Mouse (Mus musculus) brain, embryonic 14.5 days (tissue): Measurements from ENCODE around the gene Ctc1. TPM values are rescaled to one million over a fixed set of nuclear protein-coding genes. Genes with fewer than 3 reads are reported as not detected.
"Not testable (repeated sequence)": the region's sequence is repeated elsewhere in the genome, so short reads cannot be mapped to it uniquely, and the experiment has no call there.

Experiments used
- DNase-seq: peaks from one replicate; pipeline ENCODE4 v3.0.0-alpha.2; 2011; ENCODE audit warnings: low read depth
- CTCF ChIP-seq: fragments of 200-500 bp; IDR thresholded peaks from 2 replicates; pipeline ENCODE4 v1.5.1; 2012; ENCODE audit warnings: inconsistent platforms, mild to moderate bottlenecking, moderate library complexity, borderline replicate concordance; ENCODE audit not compliant: insufficient read depth, insufficient read length; ENCODE audit errors: extremely low read depth
- POLR2A ChIP-seq: fragments of 200-500 bp; IDR thresholded peaks from 2 replicates; pipeline ENCODE4 v1.6.1; 2012; ENCODE audit warnings: mild to moderate bottlenecking, inconsistent platforms, borderline replicate concordance; ENCODE audit not compliant: poor library complexity, insufficient read depth, insufficient read length, severe bottlenecking; ENCODE audit errors: extremely low read depth
- polyA plus RNA-seq: library from polyadenylated mRNA; depleted of rRNA; stranded (reverse); fragments of >200 nt; gene quantifications from 2 replicates; pipeline ENCODE4 v1.2.3, GENCODE M21; 2012

Ctc1 gene
- polyA plus RNA-seq, 1 experiment, result 115 TPM

- no peak for DNase-seq
- TF ChIP-seq POLR2A (no peak), CTCF (no peak)
Observed at GRCm38 (mm10) chr11:69010400-69011323, 5.0 kb upstream of the Ctc1 start.

- not testable (repeated sequence) for DNase-seq
Observed at GRCm38 (mm10) chr11:69011445-69011844, 4.3 kb upstream of the Ctc1 start.

- peak; percentile 98 for DNase-seq
- peak; percentile 66; the same call in 1 of the 2 replicates for TF ChIP-seq POLR2A
- TF ChIP-seq CTCF, result no peak
Observed at GRCm38 (mm10) chr11:69012071-69012601, 3.6 kb upstream of the Ctc1 start.

- DNase-seq, result no peak
- no peak for TF ChIP-seq CTCF
- no peak for TF ChIP-seq POLR2A
Observed at GRCm38 (mm10) chr11:69016755-69017154, 1.0 kb downstream of the Ctc1 start.

GRCm38 (mm10) chr11:69020691-69021090, 5.0 kb downstream of the Ctc1 start:
- TF ChIP-seq CTCF (no peak), POLR2A (no peak)
- DNase-seq, result no peak

- DNase-seq, result no peak
Observed at GRCm38 (mm10) chr11:69026562-69026961, 10.9 kb downstream of the Ctc1 start.

GRCm38 (mm10) chr11:69028805-69029204, 13.1 kb downstream of the Ctc1 start:
- no peak for DNase-seq
- TF ChIP-seq POLR2A (no peak), CTCF (no peak)

More at GRCm38 (mm10) chr11:69026562-69026961, 10.9 kb downstream of the Ctc1 start:
- TF ChIP-seq CTCF (no peak), POLR2A (no peak)

GRCm38 (mm10) chr11:69033552-69033951, 17.8 kb downstream of the Ctc1 start:
- TF ChIP-seq POLR2A, result no peak
- no peak for TF ChIP-seq CTCF
- no peak for DNase-seq

- TF ChIP-seq POLR2A, result no peak
- no peak for TF ChIP-seq CTCF
- DNase-seq, result no peak
Observed at GRCm38 (mm10) chr11:69034585-69034984, 18.9 kb downstream of the Ctc1 start.

- TF ChIP-seq POLR2A (no peak), CTCF (no peak)
- no peak for DNase-seq
Observed at GRCm38 (mm10) chr11:69035411-69035810, 19.7 kb downstream of the Ctc1 start.

- peak; percentile 92 for DNase-seq
- no peak for TF ChIP-seq POLR2A
- peak; percentile 88 for TF ChIP-seq CTCF
Observed at GRCm38 (mm10) chr11:69035849-69036248, 20.1 kb downstream of the Ctc1 start.
